Mouse (Mus musculus) MEL (cell line): ENCODE results near the gene Vps13d. TPM values are rescaled to one million over a fixed set of nuclear protein-coding genes. Genes with fewer than 3 reads are reported as not detected.

Experiments used
- DNase-seq: peaks from one replicate; pipeline ENCODE4 v3.0.0; 2011; ENCODE audit warnings: low read depth, low spot score
- H3K27ac ChIP-seq: 2 replicates; pipeline ENCODE4 v1.5.1; 2012; ENCODE audit warnings: low read depth, mild to moderate bottlenecking, control low read depth, low read length, moderate library complexity; ENCODE audit not compliant: control insufficient read depth
- H3K27me3 ChIP-seq, 2 experiments: fragments of 150-350 bp in 1 of 2; sonication (generic) in 1 of 2; 2 replicates each; pipeline ENCODE4 v1.6.1; 2012; ENCODE audit warnings: low read length in 2 of 2, mild to moderate bottlenecking in 2 of 2, improper control_type of control experiment in 1 of 2, moderate library complexity in 1 of 2; ENCODE audit not compliant: insufficient read depth in 2 of 2, control insufficient read depth in 1 of 2
- H3K36me3 ChIP-seq, 2 experiments: 2 replicates each; pipeline ENCODE4 v1.6.1; 2012 to 2014; ENCODE audit warnings: low read length in 2 of 2, improper control_type of control experiment in 1 of 2, inconsistent platforms in 1 of 2, mild to moderate bottlenecking in 1 of 2; ENCODE audit not compliant: insufficient read depth in 2 of 2, control insufficient read depth in 1 of 2
- H3K4me1 ChIP-seq, 2 experiments: fragments of 150-350 bp in 1 of 2; sonication (generic) in 1 of 2; 2 replicates each; pipeline ENCODE4 v1.6.1; 2012; ENCODE audit warnings: low read length in 2 of 2, improper control_type of control experiment in 1 of 2, mild to moderate bottlenecking in 1 of 2; ENCODE audit not compliant: insufficient read depth in 2 of 2, control insufficient read depth in 1 of 2
- H3K4me3 ChIP-seq, 2 experiments: fragments of 150-350 bp in 1 of 2; sonication (generic) in 1 of 2; 2 replicates each; pipeline ENCODE4 v1.5.1; 2012; ENCODE audit warnings: low read depth in 2 of 2, low read length in 2 of 2, mild to moderate bottlenecking in 2 of 2, moderate library complexity in 2 of 2, control low read depth in 1 of 2, improper control_type of control experiment in 1 of 2; ENCODE audit not compliant: control insufficient read depth in 1 of 2, insufficient read depth in 1 of 2
- H3K79me2 ChIP-seq: 2 replicates; pipeline ENCODE4 v1.6.1; 2012; ENCODE audit warnings: mild to moderate bottlenecking, low read length, moderate library complexity; ENCODE audit not compliant: control insufficient read depth, poor library complexity, insufficient read depth
- H3K9ac ChIP-seq: 2 replicates; pipeline ENCODE4 v1.6.1; 2012; ENCODE audit warnings: low read depth, mild to moderate bottlenecking, control low read depth, low read length, moderate library complexity; ENCODE audit not compliant: control insufficient read depth, poor library complexity, severe bottlenecking
- H3K9me3 ChIP-seq: fragments of 150-350 bp; sonication (generic); replicated peaks from 2 replicates; pipeline ENCODE4 v1.6.1; 2012; ENCODE audit warnings: mild to moderate bottlenecking, low read length, improper control_type of control experiment, moderate library complexity; ENCODE audit not compliant: insufficient read depth
- BHLHE40 ChIP-seq: IDR thresholded peaks from 2 replicates; pipeline ENCODE4 v1.6.1; 2012; ENCODE audit warnings: low read depth, mild to moderate bottlenecking, inconsistent platforms, low read length, improper control_type of control experiment, borderline replicate concordance
- CHD2 ChIP-seq: IDR thresholded peaks from 2 replicates; pipeline ENCODE4 v1.6.1; 2011; ENCODE audit warnings: low read length, improper control_type of control experiment
- ELF1 ChIP-seq: IDR thresholded peaks from 2 replicates; pipeline ENCODE4 v1.6.1; 2014; ENCODE audit warnings: low read depth, mild to moderate bottlenecking, inconsistent platforms, low read length, improper control_type of control experiment, moderate library complexity
- GATA1 ChIP-seq: IDR thresholded peaks from 2 replicates; pipeline ENCODE4 v1.6.1; 2011; ENCODE audit warnings: low read depth, low read length, improper control_type of control experiment
- HCFC1 ChIP-seq: IDR thresholded peaks from 2 replicates; pipeline ENCODE4 v1.6.1; 2012; ENCODE audit warnings: low read depth, mild to moderate bottlenecking, inconsistent platforms, low read length, improper control_type of control experiment, moderate library complexity
- JUND ChIP-seq: IDR thresholded peaks from 2 replicates; pipeline ENCODE4 v1.6.1; 2011; ENCODE audit warnings: low read depth, mild to moderate bottlenecking, improper control_type of control experiment, low read length
- KAT2A ChIP-seq: conservative IDR thresholded peaks from 2 replicates; pipeline ENCODE4 v1.6.1; 2012; ENCODE audit warnings: low read depth, low read length, improper control_type of control experiment, inconsistent platforms
- MAX ChIP-seq: IDR thresholded peaks from 2 replicates; pipeline ENCODE4 v1.6.1; 2011; ENCODE audit warnings: low read length, improper control_type of control experiment
- MAZ ChIP-seq: IDR thresholded peaks from 2 replicates; pipeline ENCODE4 v1.6.1; 2012; ENCODE audit warnings: low read depth, mild to moderate bottlenecking, inconsistent platforms, low read length, improper control_type of control experiment
- MEF2A ChIP-seq: IDR thresholded peaks from 2 replicates; pipeline ENCODE4 v1.6.1; 2014; ENCODE audit warnings: low read depth, mild to moderate bottlenecking, inconsistent platforms, low read length, improper control_type of control experiment; ENCODE audit not compliant: poor library complexity, insufficient replicate concordance, severe bottlenecking; ENCODE audit errors: extremely low read depth
- MYC ChIP-seq: IDR thresholded peaks from 2 replicates; pipeline ENCODE4 v1.6.1; 2011; ENCODE audit warnings: low read depth, mild to moderate bottlenecking, low read length, improper control_type of control experiment, moderate library complexity
- NRF1 ChIP-seq: IDR thresholded peaks from 2 replicates; pipeline ENCODE4 v1.6.1; 2014; ENCODE audit warnings: low read depth, mild to moderate bottlenecking, inconsistent platforms, low read length, improper control_type of control experiment, moderate library complexity; ENCODE audit not compliant: poor library complexity, insufficient read depth, severe bottlenecking
- POLR2A ChIP-seq, 2 experiments: IDR thresholded peaks; 2 replicates each; pipeline ENCODE4 v1.6.1; 2011 to 2012; ENCODE audit warnings: low read length in 2 of 2, mild to moderate bottlenecking in 2 of 2, control low read depth in 1 of 2, improper control_type of control experiment in 1 of 2, low read depth in 1 of 2, moderate library complexity in 1 of 2; ENCODE audit not compliant: control insufficient read depth in 1 of 2, insufficient read depth in 1 of 2, poor library complexity in 1 of 2
- POLR2AphosphoS5 ChIP-seq: IDR thresholded peaks from 2 replicates; pipeline ENCODE4 v1.6.1; 2012; ENCODE audit warnings: low read depth, borderline replicate concordance, mild to moderate bottlenecking, inconsistent platforms, low read length, moderate library complexity, mixed read lengths
- RCOR1 ChIP-seq: IDR thresholded peaks from 2 replicates; pipeline ENCODE4 v1.6.1; 2012; ENCODE audit warnings: low read depth, mild to moderate bottlenecking, inconsistent platforms, low read length, improper control_type of control experiment
- TAL1 ChIP-seq: IDR thresholded peaks from 2 replicates; pipeline ENCODE4 v1.6.1; 2012; ENCODE audit warnings: mild to moderate bottlenecking, inconsistent platforms, low read length, moderate library complexity, mixed read lengths
- TBP ChIP-seq: IDR thresholded peaks from 2 replicates; pipeline ENCODE4 v1.8.0; 2011; ENCODE audit warnings: low read depth, low read length, improper control_type of control experiment
- ZC3H11A ChIP-seq: IDR thresholded peaks from 2 replicates; pipeline ENCODE4 v1.6.1; 2012; ENCODE audit warnings: low read depth, mild to moderate bottlenecking, inconsistent platforms, low read length, improper control_type of control experiment
- ZMIZ1 ChIP-seq: IDR thresholded peaks from 2 replicates; pipeline ENCODE4 v1.6.1; 2012; ENCODE audit warnings: low read depth, mild to moderate bottlenecking, inconsistent platforms, low read length, improper control_type of control experiment, moderate library complexity
- polyA plus RNA-seq, 2 experiments: library from polyadenylated mRNA; stranded (reverse) in 1 of 2; unstranded in 1 of 2; fragments of >175 nt in 1 of 2; fragments of >200 nt in 1 of 2; gene quantifications; 2 replicates each; pipeline versions ENCODE4 v1.2.1 to v1.2.4; 2012; ENCODE audit warnings: low replicate concordance in 2 of 2, low read depth in 1 of 2; ENCODE audit not compliant: insufficient read length in 2 of 2, insufficient read depth in 1 of 2, missing spikeins in 1 of 2
- total RNA-seq: library from RNA; depleted of rRNA; stranded (reverse); fragments of 300-350 nt; gene quantifications from 2 replicates; pipeline ENCODE4 v1.2.3, GENCODE M21; 2012

Vps13d gene
- total and polyA plus RNA-seq, 3 experiments, result 8.9 to 14.5 (median 13.2) TPM

- TF ChIP-seq MEF2A, result no peak
Measured at GRCm38 (mm10) chr4:145019121-145019714, 175.6 kb downstream of the Vps13d start (continued).

GRCm38 (mm10) chr4:145017745-145018144, 177.1 kb downstream of the Vps13d start:
- no peak for DNase-seq
- Histone ChIP-seq H3K4me1 (peaks cover 0 to 11% of the 10 kb centered on the region in 2 experiments; a peak in 3 of 4 replicates), H3K9ac (no peak overlapping the region), H3K79me2 (no peaks in the 10 kb centered on the region), H3K27ac (no peak overlapping the region), H3K36me3 (peaks cover 2 to 7% of the 10 kb centered on the region in 2 experiments), H3K9me3 (no peaks in the 10 kb centered on the region), H3K4me3 (no peak overlapping the region), H3K27me3 (no peaks in the 10 kb centered on the region)
- TF ChIP-seq MAZ, result no peak
- no peak for TF ChIP-seq NRF1
- TF ChIP-seq HCFC1, result no peak
- no peak for TF ChIP-seq ZMIZ1
- TF ChIP-seq MYC, result no peak
- no peak for TF ChIP-seq ZC3H11A
- no peak for TF ChIP-seq MAX
- TF ChIP-seq ELF1, result no peak
- no peak for TF ChIP-seq KAT2A

- Histone ChIP-seq H3K9ac (no peak overlapping the region), H3K27me3 (no peaks in the 10 kb centered on the region), H3K4me1 (peaks cover 0 to 11% of the 10 kb centered on the region in 2 experiments; a peak in 3 of 4 replicates), H3K36me3 (peaks cover 2 to 7% of the 10 kb centered on the region in 2 experiments), H3K27ac (no peak overlapping the region), H3K9me3 (no peaks in the 10 kb centered on the region), H3K79me2 (no peaks in the 10 kb centered on the region), H3K4me3 (no peak overlapping the region)
- TF ChIP-seq TBP, result no peak
- no peak for DNase-seq
Measured at GRCm38 (mm10) chr4:145016669-145017068, 178.1 kb downstream of the Vps13d start.

DNA sequence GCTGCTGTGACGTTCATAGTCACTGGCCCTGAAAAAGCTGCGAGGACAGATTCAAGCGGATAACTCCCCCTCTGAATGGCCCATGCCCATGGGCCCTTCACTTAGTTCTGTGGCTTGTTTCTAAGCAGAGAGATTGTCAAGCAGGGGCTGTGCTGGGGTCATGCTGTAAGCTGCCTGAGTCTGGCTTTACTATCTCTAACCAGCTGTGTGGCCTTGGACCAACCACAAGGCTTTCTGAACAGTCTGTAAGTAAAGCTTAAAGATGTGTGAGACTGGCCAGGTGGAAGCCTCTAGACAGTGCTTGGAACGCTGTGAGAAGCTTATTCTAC, 180.2 kb downstream of the Vps13d start:
- no peak for TF ChIP-seq TAL1
- TF ChIP-seq ELF1, result no peak
- no peak for TF ChIP-seq POLR2AphosphoS5
- TF ChIP-seq ZC3H11A, result no peak
- TF ChIP-seq MAZ, result no peak
- TF ChIP-seq RCOR1, result no peak
- no peak for TF ChIP-seq JUND
- no peak for TF ChIP-seq CHD2
- TF ChIP-seq KAT2A, result no peak
- no peak for TF ChIP-seq POLR2A (IDR thresholded peaks at IDR 0.05; ENCODE audit: control insufficient read depth in 1 of 2, insufficient read depth in 1 of 2, low read depth in 1 of 2, low read length in 2 of 2, poor library complexity in 1 of 2)
- no peak for TF ChIP-seq BHLHE40
- TF ChIP-seq GATA1, result no peak
- TF ChIP-seq, all 39 proteins: peak for 0
- Histone ChIP-seq H3K36me3 (peaks cover 2 to 7% of the 10 kb centered on the region in 2 experiments; a peak in 2 of 4 replicates), H3K9me3 (no peaks in the 10 kb centered on the region), H3K27me3 (no peaks in the 10 kb centered on the region), H3K9ac (no peak overlapping the region), H3K79me2 (no peaks in the 10 kb centered on the region), H3K27ac (no peak overlapping the region), H3K4me1 (peaks cover 0 to 8% of the 10 kb centered on the region in 2 experiments; a peak in 3 of 4 replicates), H3K4me3 (no peak overlapping the region)
- DNase-seq, result no peak
